Mouse (Mus musculus) C2C12 (cell line): ENCODE results near the gene Cacna1i.

Source experiments
- CTCF ChIP-seq: IDR thresholded peaks from one replicate; pipeline ENCODE4 v1.5.1; 2011; ENCODE audit not compliant: control insufficient read depth, insufficient read depth, insufficient read length
- FOSL1 ChIP-seq: IDR thresholded peaks from one replicate; pipeline ENCODE4 v1.8.0; 2011; ENCODE audit warnings: mild to moderate bottlenecking, low read length; ENCODE audit not compliant: poor library complexity, insufficient read depth, severe bottlenecking
- MAX ChIP-seq: IDR thresholded peaks from one replicate; pipeline ENCODE4 v1.6.1; 2011; ENCODE audit warnings: mild to moderate bottlenecking, control low read depth
- USF1 ChIP-seq: IDR thresholded peaks from one replicate; pipeline ENCODE4 v1.6.1; 2011; ENCODE audit warnings: low read depth, mild to moderate bottlenecking, control low read depth, moderate library complexity

DNA sequence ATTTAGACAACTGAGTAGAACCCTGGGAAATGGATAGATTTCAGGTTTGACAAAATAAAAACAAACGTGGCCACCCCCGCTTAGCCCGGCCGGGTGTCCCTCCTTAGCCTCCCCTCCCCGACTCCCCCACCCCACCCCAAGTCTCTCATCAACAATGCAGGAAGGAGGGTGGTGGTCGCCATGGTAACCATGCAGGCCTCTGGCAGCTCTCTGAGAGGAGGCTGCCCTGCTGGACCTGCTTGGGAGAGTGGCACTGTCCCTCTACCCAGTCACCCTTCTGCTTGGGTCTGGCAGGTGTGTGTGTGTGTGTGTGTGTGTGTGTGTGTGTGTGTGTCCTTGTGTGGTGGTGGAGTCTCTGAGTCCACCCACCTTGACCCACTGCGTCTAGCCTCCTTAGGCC is 27.7 kb downstream of the Cacna1i start:
- TF ChIP-seq FOSL1 (no peak), CTCF (no peak), MAX (no peak), USF1 (no peak)
